Mouse (Mus musculus) embryonic facial prominence, embryonic 12.5 days (tissue): ENCODE measurements at regions not wholly inside any gene's neighbourhood (a gene's known extent, or its start where the extent isn't known, plus 50 kb on each side); places are given as distances from the start of the nearest gene placed in this dataset.

Experiments
- ATAC-seq: fragments of 200-750 bp; cut with Nextera tagmentation; 2 replicates; pipeline ENCODE4 v1.8.0; 2017; ENCODE audit not compliant: insufficient number of reproducible peaks, insufficient read depth, low FRiP score, low TSS enrichment
- H3K27ac ChIP-seq: fragments of 300-500 bp; sonication (generic); 2 replicates; pipeline ENCODE4 v1.5.1; 2016; ENCODE audit warnings: mild to moderate bottlenecking
- H3K27me3 ChIP-seq: fragments of 300-500 bp; sonication (generic); 2 replicates; pipeline ENCODE4 v1.6.1; 2016; ENCODE audit warnings: mild to moderate bottlenecking, moderate library complexity
- H3K36me3 ChIP-seq: fragments of 300-500 bp; sonication (generic); 2 replicates; pipeline ENCODE4 v1.6.1; 2016; ENCODE audit warnings: mild to moderate bottlenecking
- H3K4me1 ChIP-seq: fragments of 300-500 bp; sonication (generic); 2 replicates; pipeline ENCODE4 v1.6.1; 2016
- H3K4me2 ChIP-seq: fragments of 300-500 bp; sonication (generic); replicated peaks from 2 replicates; pipeline ENCODE4 v1.6.1; 2016; ENCODE audit warnings: mild to moderate bottlenecking, moderate library complexity
- H3K4me3 ChIP-seq: fragments of 300-500 bp; sonication (generic); 2 replicates; pipeline ENCODE4 v1.5.1; 2016; ENCODE audit warnings: mild to moderate bottlenecking
- H3K9ac ChIP-seq: fragments of 300-500 bp; sonication (generic); 2 replicates; pipeline ENCODE4 v1.6.1; 2016; ENCODE audit warnings: mild to moderate bottlenecking, moderate library complexity
- H3K9me3 ChIP-seq: fragments of 300-500 bp; sonication (generic); 2 replicates; pipeline ENCODE4 v1.6.1; 2016; ENCODE audit warnings: mild to moderate bottlenecking, moderate library complexity
- WGBS: fragments of 180-500 bp; shearing (Covaris S2); methylation state at CpG from one replicate; pipeline ENCODE4 v1.1.7; 2016; 5-methylcytosine and 5-hydroxymethylcytosine counted together

GRCm38 (mm10) chr7:95460889-95461288, 710.2 kb upstream of the Tenm4 start:
- Histone ChIP-seq H3K9ac (no peak overlapping the region), H3K9me3 (no peaks in the 10 kb centered on the region), H3K4me2 (no peak overlapping the region), H3K4me3 (no peak overlapping the region), H3K27me3 (no peaks in the 10 kb centered on the region), H3K27ac (no peak overlapping the region), H3K36me3 (no peaks in the 10 kb centered on the region), H3K4me1 (no peaks in the 10 kb centered on the region)
- ATAC-seq: no peak
- 78% methylated on average over 4 of the region's 4 CpGs for WGBS

GRCm38 (mm10) chr7:95465506-95465905, 705.5 kb upstream of the Tenm4 start:
- ATAC-seq: no peak
- Histone ChIP-seq H3K4me2 (no peak overlapping the region), H3K36me3 (no peaks in the 10 kb centered on the region), H3K9ac (no peak overlapping the region), H3K27ac (no peak overlapping the region), H3K27me3 (no peaks in the 10 kb centered on the region), H3K9me3 (no peaks in the 10 kb centered on the region), H3K4me1 (no peaks in the 10 kb centered on the region), H3K4me3 (no peak overlapping the region)
- 80% methylated on average over 4 of the region's 4 CpGs for whole genome bisulfite sequencing

GRCm38 (mm10) chr7:95467028-95467427, 704.0 kb upstream of the Tenm4 start:
- Histone ChIP-seq H3K4me1 (no peaks in the 10 kb centered on the region), H3K4me2 (no peak overlapping the region), H3K4me3 (no peak overlapping the region), H3K9ac (no peak overlapping the region), H3K36me3 (no peaks in the 10 kb centered on the region), H3K27ac (no peak overlapping the region), H3K27me3 (no peaks in the 10 kb centered on the region), H3K9me3 (no peaks in the 10 kb centered on the region)
- WGBS: 30% methylated on average over 3 of the region's 3 CpGs
- ATAC-seq: no peak

- 74% methylated on average over 4 of the region's 4 CpGs for WGBS
- no peak overlapping the region for H3K4me3 ChIP-seq
- no peak for ATAC-seq
- H3K9ac ChIP-seq: no peak overlapping the region
- H3K36me3 ChIP-seq: no peaks in the 10 kb centered on the region
- H3K4me2 ChIP-seq: no peak overlapping the region
- no peaks in the 10 kb centered on the region for H3K4me1 ChIP-seq
- no peak overlapping the region for H3K27ac ChIP-seq
- no peaks in the 10 kb centered on the region for H3K9me3 ChIP-seq
- no peaks in the 10 kb centered on the region for H3K27me3 ChIP-seq
Measured at GRCm38 (mm10) chr7:95473892-95474291, 697.2 kb upstream of the Tenm4 start.

- H3K4me3 ChIP-seq: no peak overlapping the region
- 50% methylated on average over 5 of the region's 5 CpGs for WGBS
- no peak for ATAC-seq
- H3K4me2 ChIP-seq: no peak overlapping the region
- H3K9ac ChIP-seq: no peak overlapping the region
- no peaks in the 10 kb centered on the region for H3K36me3 ChIP-seq
- no peaks in the 10 kb centered on the region for H3K27me3 ChIP-seq
- no peaks in the 10 kb centered on the region for H3K9me3 ChIP-seq
- H3K4me1 ChIP-seq: no peaks in the 10 kb centered on the region
- H3K27ac ChIP-seq: no peak overlapping the region
Measured at GRCm38 (mm10) chr7:95480121-95480726, 690.8 kb upstream of the Tenm4 start.

GRCm38 (mm10) chr7:95489666-95490065, 681.4 kb upstream of the Tenm4 start:
- Histone ChIP-seq H3K9ac (no peak overlapping the region), H3K27me3 (no peaks in the 10 kb centered on the region), H3K36me3 (no peaks in the 10 kb centered on the region), H3K9me3 (no peaks in the 10 kb centered on the region), H3K4me2 (no peak overlapping the region), H3K27ac (no peak overlapping the region), H3K4me3 (no peak overlapping the region), H3K4me1 (no peaks in the 10 kb centered on the region)
- no peak for ATAC-seq
- 11% methylated on average over 4 of the region's 4 CpGs for WGBS

- Histone ChIP-seq H3K36me3 (no peaks in the 10 kb centered on the region), H3K4me2 (no peak overlapping the region), H3K4me1 (no peaks in the 10 kb centered on the region), H3K27me3 (no peaks in the 10 kb centered on the region), H3K9ac (no peak overlapping the region), H3K4me3 (no peak overlapping the region), H3K27ac (no peak overlapping the region), H3K9me3 (no peaks in the 10 kb centered on the region)
- ATAC-seq: no peak
- 60% methylated on average over 1 of the region's 1 CpGs for WGBS
Measured at GRCm38 (mm10) chr7:95494793-95495192, 676.3 kb upstream of the Tenm4 start.

- WGBS: 8% methylated on average over 6 of the region's 6 CpGs
- ATAC-seq: no peak
- no peak overlapping the region for H3K27ac ChIP-seq
Measured at GRCm38 (mm10) chr7:95502959-95503358, 668.1 kb upstream of the Tenm4 start.

GRCm38 (mm10) chr7:95547256-95547655, 623.8 kb upstream of the Tenm4 start:
- Histone ChIP-seq H3K4me2 (no peak overlapping the region), H3K27ac (no peak overlapping the region), H3K4me1 (no peaks in the 10 kb centered on the region), H3K9me3 (no peaks in the 10 kb centered on the region), H3K4me3 (no peak overlapping the region), H3K36me3 (no peaks in the 10 kb centered on the region), H3K27me3 (no peaks in the 10 kb centered on the region), H3K9ac (no peak overlapping the region)
- 81% methylated on average over 3 of the region's 3 CpGs for WGBS
- no peak for ATAC-seq

More at GRCm38 (mm10) chr7:95502959-95503358, 668.1 kb upstream of the Tenm4 start:
- Histone ChIP-seq H3K4me1 (no peaks in the 10 kb centered on the region), H3K4me3 (no peak overlapping the region), H3K9ac (no peak overlapping the region), H3K27me3 (no peaks in the 10 kb centered on the region), H3K36me3 (no peaks in the 10 kb centered on the region), H3K9me3 (no peaks in the 10 kb centered on the region), H3K4me2 (no peak overlapping the region)

GRCm38 (mm10) chr7:95550099-95550498, 620.9 kb upstream of the Tenm4 start:
- no peak overlapping the region for H3K9ac ChIP-seq
- no peak overlapping the region for H3K4me3 ChIP-seq
- ATAC-seq: no peak
- 68% methylated on average over 3 of the region's 3 CpGs for WGBS
- no peak overlapping the region for H3K4me2 ChIP-seq
- no peaks in the 10 kb centered on the region for H3K36me3 ChIP-seq
- no peak overlapping the region for H3K27ac ChIP-seq
- H3K4me1 ChIP-seq: no peaks in the 10 kb centered on the region
- no peaks in the 10 kb centered on the region for H3K27me3 ChIP-seq
- H3K9me3 ChIP-seq: no peaks in the 10 kb centered on the region

- Histone ChIP-seq H3K27ac (no peak overlapping the region), H3K9me3 (no peaks in the 10 kb centered on the region), H3K4me1 (no peaks in the 10 kb centered on the region), H3K4me3 (no peak overlapping the region), H3K9ac (no peak overlapping the region), H3K4me2 (no peak overlapping the region), H3K27me3 (no peaks in the 10 kb centered on the region), H3K36me3 (no peaks in the 10 kb centered on the region)
- no peak for ATAC-seq
- 84% methylated on average over 3 of the region's 3 CpGs for WGBS
Measured at GRCm38 (mm10) chr7:95551798-95552387, 619.2 kb upstream of the Tenm4 start.

- no peak for ATAC-seq
- 53% methylated on average over 2 of the region's 2 CpGs for WGBS
- no peaks in the 10 kb centered on the region for H3K36me3 ChIP-seq
- H3K27me3 ChIP-seq: no peaks in the 10 kb centered on the region
- no peak overlapping the region for H3K9ac ChIP-seq
- no peak overlapping the region for H3K4me2 ChIP-seq
- H3K9me3 ChIP-seq: no peaks in the 10 kb centered on the region
- no peaks in the 10 kb centered on the region for H3K4me1 ChIP-seq
- H3K4me3 ChIP-seq: no peak overlapping the region
- H3K27ac ChIP-seq: no peak overlapping the region
Measured at GRCm38 (mm10) chr7:95558589-95558988, 612.5 kb upstream of the Tenm4 start.
